Mouse (Mus musculus) lung, adult 18-20 months (tissue): ENCODE measurements around the gene Duoxa2.
"Not testable (repeated sequence)": the region's sequence is repeated elsewhere in the genome, so short reads cannot be mapped to it uniquely, and the experiment has no call there.

ENCODE experiments used
- DNase-seq, 2 experiments: peaks; one replicate each; pipeline ENCODE4 v3.0.0; 2022; ENCODE audit warnings: mixed read lengths in 2 of 2

The Duoxa2 gene

DNA sequence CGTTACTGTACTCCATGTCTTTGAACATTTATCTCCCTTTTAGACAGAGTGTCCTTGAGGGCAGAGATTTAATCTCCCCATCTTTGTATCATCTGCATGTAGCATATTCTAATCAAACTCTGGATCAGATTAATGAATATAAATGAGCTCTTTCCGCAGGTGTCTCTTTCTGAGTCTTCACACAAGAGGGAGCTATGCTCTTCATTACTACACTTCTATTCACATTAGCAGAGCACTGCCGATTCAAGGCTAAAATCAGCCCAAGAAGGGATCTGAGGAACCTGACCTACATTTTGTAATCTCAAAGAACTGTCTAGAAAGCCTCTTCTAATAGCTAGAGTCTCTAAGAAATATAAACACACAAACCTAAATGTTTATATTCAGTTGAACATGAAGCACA, 10.9 kb downstream of the Duoxa2 start:
- no peak for DNase-seq

DNA sequence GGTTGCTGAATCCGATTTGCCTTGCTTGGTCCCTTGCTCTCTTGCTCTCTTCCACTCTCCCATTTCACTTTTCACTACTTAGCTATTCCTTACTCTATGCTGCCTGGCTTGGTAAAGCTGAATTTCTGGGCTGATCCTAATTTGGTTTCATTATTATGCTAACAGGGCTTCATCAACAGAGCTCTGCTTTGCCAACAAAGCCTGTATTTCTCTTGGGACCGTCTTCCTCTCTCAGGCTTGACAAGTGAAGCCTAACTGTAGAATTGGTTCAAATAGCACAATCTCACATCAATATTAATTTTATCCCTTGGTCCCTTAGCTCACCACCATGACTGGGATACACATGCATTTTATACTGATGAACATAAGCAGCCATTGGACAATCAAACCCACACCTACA, 12.9 kb downstream of the Duoxa2 start:
- DNase-seq = no peak

DNA sequence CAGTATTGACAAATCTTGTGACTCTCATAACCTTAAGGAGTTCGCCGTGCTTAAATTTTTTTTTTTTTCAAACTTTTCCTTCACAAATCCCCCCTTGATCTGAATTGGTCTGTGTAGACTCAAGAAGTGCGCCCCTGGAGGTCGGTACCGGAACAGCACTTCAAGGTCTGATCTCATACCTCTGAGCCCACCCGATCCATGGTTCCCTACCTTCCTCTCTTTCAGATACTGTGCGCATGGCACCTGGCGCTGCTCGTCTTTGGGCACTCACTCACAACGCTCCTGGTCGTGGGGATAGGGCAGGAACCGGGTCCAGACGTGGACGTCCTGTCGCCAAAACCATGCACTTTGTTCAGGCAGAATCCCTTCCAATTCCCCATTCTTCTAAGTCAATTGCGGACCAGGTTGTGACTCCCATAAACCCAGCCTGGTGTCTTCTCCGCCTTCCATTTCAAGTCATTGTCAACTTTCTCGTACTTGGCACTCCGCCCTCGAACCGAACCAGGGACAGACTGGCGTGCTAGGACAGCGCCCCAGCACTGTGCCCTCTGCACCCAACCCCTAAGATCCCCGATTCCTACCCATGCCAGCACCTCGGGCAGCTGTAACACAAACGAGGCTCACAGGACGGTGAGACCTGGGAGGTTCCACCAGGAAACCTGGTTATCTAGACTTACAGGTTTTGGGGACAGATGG, 14.2 kb downstream of the Duoxa2 start:
- DNase-seq = peak; percentile 23 to 41

DNA sequence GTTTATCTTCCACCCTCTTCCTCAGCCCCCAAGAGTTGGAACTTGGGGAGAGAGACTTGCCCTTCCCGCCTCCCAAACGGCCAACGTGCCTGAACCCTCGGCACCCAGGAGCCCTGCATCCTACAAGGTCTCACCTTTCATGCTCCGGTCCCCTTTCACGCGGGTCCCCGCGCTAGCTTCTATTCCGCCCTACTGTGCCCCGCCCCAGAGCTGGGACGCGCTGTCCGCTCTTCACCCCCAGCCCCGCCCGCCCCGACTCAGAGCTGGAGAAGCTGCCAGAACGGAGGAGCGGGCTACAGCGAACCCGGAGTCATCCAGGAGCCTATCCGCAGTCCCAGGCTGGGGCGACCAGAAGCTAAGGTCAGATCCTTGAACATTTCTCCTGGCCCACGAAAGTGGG, 14.8 kb downstream of the Duoxa2 start, which contains the start of gene Duoxa1:
TSS of gene Duoxa1 (minus strand) at position 195 of the 400 bp plus-strand sequence.
- no peak for DNase-seq

DNA sequence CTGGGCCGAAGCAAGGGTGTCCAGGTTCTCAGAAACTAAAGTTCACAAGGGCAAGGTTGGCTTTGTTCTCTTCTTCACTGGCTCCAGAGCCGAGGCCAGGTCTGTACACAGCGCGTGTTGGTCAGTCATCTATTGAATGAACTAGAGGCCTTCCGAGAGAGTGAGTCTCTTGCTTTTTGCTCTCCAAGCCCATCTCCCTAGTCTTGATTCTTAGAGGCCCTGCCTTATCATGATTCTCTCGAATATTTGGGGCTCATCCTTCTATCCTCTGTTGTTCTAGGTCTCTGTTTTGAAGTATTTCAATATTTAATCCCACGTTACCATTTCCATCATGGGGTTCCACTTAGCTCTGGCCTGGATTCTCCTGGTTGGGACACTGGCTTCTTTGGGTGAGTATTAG, 16.7 kb downstream of the Duoxa2 start, which contains the start of gene Duox1:
TSS of gene Duox1 (plus strand) at position 301 of the 400 bp plus-strand sequence.
- no peak for DNase-seq

DNA sequence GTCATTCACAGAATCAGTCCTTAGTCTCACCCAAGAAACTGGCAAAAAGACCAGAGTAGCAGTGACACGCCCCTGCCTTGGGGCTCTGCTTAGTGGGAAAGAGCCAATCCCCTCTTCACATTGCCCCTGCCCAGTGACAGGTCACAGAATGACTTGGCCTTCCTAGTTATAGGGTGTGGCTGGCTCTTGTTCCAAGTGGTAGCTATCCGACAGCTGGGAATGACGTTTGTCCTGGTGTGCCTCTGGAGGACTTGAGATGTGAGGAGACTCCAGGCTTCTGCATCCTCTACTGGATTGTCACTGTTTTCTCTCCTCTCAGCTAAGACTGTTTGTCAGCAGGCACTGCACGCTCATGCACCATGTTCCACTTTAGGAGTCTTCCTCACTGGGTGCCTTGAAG, 18.7 kb downstream of the Duoxa2 start:
- no peak for DNase-seq

DNA sequence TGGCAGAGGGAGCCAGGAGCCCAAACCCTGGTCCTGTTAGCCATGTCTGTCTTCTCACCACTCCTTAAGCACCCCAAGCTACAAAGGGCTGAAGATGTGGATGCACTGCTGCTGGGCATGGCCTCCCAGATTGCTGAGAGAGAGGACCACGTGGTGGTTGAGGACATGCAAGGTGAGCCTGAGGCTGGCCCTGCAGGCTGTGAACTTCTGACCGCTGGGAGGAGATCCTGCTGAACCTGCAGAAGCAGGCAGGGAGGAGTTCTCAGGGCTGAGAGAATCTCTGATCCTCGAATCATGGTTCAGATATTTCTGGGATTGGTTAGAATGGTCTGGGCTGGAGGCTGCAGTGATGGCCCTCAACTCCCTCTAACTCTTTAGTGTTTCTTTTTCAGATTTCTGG, 25.3 kb downstream of the Duoxa2 start:
- DNase-seq = no peak

DNA sequence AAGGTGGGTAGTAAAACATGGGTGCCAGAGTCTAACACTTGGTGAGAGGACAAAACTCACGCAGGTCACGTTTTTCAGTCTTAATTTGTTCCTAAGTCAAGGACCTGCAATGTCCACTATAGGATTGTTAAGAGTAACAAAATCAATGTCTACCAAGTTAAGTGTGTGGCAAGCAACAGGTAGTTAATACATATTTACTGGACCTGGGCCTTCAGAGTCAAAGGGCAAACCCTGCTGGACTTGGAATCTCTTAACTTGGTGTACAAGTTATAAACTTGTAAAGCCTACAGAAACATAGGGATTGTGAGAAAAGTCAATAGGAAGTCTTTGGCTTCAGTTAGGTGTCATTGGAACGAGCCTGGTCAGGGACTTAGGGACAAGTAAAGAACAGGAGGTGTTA, 25.9 kb downstream of the Duoxa2 start:
- DNase-seq = no peak

DNA sequence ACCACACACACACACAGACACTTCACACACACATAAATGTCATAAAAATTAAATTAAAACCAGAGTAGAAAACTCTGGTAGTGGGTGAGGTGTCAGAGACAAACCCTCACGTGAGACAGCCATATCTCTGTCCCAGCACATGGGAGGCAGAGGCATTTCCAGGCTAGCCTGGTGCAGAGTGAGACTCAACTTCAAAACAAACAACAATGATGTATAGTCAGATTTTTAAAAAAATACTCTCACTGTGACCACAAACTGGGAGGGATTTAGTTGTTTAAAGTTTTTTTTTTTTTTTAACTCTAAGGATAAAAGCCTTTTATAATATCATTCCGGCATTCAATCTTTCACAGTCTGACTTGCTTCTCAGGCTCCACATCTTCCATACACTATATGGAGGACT, 26.7 kb downstream of the Duoxa2 start:
- no peak for DNase-seq

DNA sequence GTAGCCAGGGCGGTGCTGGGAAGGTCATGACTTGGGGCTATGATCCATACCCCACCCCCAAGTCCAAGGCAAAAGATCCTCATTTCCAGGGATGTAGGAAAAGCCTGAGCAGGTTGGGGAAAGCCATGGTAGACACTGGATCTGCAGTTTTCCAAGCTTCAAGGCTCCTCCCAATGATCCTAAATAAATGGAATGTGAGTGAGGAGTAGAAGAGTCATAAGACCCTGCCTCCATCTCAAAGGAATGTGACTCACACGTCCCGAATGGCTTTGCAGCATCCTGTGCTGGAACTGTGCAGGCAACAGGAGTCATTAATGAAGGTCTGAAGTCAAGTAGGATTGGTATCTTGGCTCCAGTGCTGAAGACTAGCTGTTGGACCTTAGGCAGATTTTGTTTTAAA, 29.3 kb downstream of the Duoxa2 start:
- no peak for DNase-seq

DNA sequence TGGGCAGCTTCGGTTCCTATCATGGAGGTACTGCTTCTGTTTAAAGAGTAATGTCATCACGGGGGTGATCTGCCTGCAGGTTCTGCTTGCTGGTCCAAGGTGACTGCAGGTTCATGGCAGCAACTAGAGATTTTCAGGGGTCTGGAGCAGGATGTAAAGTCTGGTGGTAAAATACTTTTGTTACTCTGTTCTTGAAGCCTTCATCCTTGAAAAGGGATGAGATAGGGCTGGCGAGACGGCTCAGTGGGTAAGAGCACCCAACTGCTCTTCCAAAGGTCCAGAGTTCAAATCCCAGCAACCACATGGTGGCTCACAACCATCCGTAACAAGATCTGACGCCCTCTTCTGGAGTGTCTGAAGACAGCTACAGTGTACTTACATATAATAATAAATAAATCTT, 31.6 kb downstream of the Duoxa2 start:
- not testable (repeated sequence) for DNase-seq

DNA sequence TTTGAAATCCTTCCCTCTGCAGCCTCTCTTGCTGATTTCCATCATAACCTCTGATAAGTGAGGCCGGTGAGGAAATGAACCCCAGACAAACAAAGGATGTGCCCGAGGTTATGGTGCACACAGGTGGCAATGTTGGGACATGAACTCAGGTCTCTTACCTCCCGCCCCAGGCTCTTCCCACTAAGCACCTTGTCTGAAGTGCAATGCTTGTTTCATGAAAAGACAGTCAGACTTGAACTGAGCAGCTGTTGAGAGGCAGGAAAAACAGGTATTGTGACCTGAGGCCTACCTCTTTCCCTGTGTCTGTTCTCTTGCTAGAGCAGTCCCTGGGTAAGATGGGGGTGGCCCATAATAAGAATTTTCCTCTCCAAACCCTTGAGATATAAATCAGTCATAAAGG, 33.5 kb downstream of the Duoxa2 start:
- DNase-seq = no peak

DNA sequence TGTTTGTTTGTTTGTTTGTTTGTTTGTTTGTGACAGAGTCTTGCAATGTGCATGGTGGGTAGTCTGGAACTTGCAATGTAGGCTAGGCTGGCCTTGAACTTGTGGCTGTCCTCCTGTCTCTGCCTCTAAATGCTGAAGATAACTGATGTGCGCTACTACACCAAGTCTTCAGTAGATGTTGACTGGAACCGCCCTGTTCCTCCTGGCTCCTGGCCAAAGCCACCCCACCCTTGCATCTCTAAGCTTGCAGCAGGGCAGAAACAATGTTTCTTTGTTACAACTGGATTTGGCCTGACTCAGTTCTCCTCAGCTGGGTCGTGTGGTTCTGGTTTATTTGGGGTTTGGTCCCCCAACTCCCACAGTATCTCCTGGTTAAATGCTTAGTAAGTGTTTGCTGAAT, 35.5 kb downstream of the Duoxa2 start:
- no peak for DNase-seq

DNA sequence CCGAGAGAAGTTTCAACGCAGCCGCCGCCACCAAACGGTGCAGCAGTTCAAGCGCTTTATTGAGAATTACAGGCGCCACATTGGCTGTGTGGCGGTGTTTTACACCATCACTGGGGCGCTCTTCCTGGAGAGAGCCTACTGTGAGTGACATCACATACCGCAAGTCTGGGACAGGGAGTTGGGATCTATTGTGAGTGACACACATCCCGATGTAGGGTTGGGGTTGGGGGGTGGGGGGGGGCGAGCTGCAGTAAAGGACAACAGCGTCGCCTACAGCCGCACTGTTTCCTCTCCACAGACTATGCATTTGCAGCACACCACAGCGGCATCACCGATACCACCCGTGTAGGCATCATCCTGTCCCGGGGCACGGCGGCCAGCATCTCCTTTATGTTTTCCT, 38.6 kb downstream of the Duoxa2 start:
- DNase-seq = no peak

DNA sequence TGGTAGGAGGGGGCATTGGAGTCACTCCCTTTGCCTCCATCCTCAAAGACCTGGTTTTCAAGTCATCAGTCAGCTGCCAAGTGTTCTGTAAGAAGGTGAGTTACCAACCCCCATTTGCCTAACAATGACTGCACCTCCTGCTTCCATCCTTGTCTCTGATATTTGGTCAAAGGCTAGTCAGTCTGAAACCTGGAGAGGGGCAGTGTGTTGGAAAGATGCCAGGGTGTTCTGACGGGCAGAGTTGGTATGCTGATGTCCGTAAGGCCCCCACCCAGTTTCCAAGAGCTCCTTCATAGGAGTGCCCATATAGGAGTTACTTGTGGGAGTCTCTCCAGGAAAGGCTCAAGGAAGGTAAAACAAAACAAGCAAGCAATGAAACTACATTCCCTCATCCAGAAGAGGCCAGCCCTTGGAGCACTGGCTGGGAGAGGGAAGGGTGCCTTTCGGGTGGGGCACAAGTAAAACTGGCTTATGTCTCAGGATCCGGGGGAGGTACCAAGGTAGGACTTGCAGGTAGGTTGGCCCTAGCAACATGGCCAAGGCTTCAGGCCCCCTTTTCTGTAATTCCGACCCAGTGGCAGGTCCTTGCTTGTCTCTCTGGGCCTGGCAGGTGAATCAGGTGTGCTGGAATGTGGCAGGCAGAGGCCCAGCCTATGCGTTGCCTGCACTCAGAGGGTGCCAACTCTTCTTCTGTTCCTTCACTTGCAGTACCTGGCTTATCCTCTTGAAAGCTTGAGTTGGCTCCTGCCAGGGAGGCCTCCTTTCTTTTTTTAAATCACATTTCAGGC, 46.6 kb downstream of the Duoxa2 start:
- no peak for DNase-seq

DNA sequence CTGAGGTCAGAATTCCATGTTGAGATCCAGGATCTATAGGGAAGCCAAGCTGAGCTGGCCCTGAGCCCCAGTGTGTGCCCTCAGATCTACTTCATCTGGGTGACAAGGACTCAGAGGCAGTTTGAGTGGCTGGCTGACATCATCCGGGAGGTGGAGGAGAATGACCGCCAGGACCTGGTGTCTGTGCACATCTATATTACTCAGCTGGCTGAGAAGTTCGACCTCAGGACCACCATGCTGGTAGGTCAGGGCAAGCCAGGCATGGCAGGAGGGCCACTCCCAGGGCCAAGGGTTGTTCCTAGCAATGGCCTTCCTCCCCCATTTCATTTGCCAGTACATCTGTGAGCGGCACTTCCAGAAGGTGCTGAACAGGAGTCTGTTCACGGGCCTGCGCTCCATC, 47.5 kb downstream of the Duoxa2 start:
- not testable (repeated sequence) for DNase-seq

DNA sequence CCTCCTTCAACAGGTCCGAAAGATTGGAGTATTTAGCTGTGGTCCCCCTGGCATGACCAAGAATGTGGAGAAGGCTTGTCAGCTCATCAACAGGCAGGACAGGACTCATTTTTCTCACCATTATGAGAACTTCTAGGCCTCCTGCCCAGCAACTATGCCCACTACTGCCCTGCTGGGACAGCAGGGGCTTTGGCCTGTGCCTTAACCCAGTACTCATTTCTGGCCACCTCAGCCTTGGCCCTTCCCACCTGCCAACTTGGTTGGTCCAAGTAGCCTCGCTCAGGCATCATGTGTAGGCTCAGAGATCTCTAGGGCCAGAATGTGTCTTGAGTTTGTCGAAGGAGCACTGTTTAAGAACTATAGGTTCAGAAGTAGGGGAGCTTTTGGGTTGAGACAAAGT, 48.6 kb downstream of the Duoxa2 start:
- DNase-seq = no peak

DNA sequence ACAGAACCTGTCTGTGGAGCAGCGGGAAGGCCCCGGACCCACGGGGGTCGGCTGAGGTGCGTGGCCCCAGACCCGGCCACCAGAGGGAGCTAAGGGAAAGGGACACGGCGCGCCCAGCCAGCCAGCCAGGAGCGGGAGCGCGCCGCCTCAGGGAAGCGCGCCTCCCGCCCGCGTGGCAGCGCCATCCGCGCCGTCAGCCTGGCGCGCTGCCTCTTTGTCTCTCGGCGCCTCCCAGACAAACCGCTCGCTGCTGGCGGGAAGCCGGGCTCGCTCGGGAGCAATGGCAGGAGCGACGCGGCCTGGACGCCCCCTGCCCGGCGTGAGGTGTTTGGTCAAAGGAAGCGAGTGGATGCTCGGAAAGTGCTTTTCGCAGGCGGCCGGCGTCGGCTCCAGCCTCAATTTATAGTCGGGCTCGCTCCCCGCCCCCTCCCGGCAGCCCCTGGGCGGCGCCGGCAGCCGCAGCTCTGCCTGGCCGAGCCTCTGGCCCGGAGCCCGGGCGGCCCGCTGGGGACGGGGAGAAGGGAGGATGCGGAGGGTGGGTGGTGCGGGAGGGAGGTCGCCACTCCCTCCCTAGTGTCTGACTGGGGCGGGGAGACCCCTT, 49.9 kb downstream of the Duoxa2 start:
- DNase-seq = peak; percentile 82 to 86

DNA sequence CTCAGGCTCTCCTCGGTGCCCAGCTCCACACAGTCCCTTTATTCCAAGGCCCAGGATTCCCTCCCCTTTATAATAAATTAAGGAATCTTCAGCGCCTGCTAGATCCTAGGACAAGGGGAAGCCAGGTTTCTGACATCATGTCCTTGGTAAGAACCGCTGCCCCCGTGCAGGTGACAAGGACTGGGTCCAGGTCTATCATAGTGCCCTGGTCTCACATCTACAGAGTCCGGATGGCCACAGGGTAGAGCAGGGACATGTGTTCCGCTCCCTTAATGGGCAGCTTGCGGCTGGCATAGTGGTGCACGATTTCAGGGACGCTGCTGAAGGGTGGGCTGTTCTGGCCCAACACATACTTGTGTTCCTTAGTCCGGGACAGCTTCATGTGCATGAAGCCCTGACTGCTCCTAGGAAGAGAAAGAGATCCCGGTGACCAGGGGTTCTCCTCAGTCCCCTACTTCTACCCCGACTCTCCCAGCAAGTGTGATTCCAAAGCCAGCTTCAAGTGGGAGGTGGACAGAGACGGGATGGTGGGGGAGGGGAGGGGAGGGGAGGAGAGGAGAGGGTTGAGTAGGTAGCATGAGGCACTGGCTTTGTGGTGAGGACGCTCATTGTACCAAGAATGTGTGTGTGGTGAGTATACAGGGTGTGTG, 50.6 kb downstream of the Duoxa2 start:
- no peak for DNase-seq

DNA sequence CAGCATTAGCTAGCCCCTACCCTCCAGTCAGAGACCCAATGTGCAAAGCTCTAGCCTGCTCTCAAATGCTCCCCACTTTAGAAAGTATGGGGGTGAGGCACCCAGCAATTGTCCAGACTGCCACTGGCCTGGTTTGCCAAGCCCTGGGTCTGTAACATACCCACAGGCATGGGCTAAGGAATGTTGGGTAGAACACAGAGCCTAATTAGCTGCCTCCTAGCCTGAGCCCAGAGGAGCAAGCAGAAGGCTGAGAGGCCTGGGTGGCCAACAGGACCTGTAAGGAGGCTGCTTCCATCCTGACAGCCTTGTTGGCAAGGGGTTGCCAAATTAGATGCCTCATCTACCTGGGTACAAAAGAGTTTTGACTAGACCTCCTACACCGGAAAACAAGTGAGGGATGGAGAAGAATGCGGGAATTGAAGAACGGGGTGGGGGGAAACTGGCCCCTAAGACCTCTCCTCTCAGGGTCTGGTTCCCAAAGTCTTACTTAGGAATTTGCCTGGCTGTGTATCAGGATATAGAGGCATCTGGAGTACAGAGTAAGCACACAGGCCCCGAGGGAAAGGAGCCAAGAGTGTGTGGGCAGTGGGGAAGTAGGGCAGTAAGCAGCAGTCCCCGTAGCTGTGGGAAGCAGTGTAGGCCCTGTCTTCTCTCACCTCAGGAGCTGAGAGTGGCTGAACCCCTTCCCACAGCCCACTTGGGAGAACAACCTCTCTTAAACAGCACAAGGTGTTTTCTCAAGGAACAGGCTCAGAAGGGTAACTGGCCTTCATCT, 52.6 kb downstream of the Duoxa2 start:
- DNase-seq = no peak

DNA sequence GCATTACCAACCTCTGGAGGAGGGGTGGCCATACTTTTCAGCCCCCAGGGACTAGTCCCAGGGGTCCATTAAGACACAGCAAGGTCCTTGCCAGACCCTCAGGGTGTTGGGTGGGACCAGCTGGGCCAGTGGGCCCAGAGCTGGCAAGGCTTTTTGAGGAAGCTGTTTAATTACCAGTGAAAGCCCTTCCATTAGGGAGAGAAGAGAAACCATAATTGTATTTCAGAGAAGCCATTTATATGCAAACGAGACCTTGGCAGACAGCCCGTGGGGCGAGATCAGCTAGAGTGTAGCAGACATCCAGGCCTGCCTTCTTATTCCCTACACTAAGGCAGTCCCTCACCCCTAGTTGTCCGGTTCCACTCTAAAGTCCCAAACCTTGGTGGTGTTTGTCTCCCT, 53.2 kb downstream of the Duoxa2 start:
- no peak for DNase-seq
